Mouse (Mus musculus) activated CD4-positive, CD25-positive, alpha-beta regulatory T cell, adult 4 months (primary cell): Measurements from ENCODE around the gene Olfr361. TPM values are rescaled to one million over a fixed set of nuclear protein-coding genes. Genes with fewer than 3 reads are reported as not detected.
"Not testable (repeated sequence)": the region's sequence is repeated elsewhere in the genome, so short reads cannot be mapped to it uniquely, and the experiment has no call there.

Experiments used
- ATAC-seq: one replicate; pipeline ENCODE4 v1.8.0; 2017
- polyA plus RNA-seq, 2 experiments: library from polyadenylated mRNA; unstranded; fragments of 100-300 nt; shearing (Covaris generic); gene quantifications; one replicate each; pipeline ENCODE4 v1.2.1; 2017

The Olfr361 gene
- not detected for polyA plus RNA-seq

DNA sequence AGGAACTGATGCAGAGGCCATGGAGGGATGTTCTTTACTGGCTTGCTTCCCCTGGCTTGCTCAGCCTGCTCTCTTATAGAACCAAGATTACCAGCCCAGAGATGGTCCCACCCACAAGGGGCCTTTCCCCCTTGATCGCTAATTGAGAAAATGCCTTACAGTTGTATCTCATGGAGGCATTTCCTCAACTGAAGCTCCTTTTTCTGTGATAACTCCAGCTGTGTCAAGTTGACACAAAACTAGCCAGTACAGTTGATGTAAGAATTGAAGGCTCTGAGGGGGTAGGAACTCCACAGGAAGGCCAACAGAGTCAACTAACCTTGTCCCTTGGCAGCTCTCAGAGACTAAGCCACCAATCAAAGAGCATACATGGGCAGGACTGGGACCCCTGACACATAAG is at the start of gene Olfr361:
Gene Olfr361 (minus strand): TSS at position 101 of the 400 bp plus-strand sequence.
- ATAC-seq = not testable (repeated sequence)

DNA sequence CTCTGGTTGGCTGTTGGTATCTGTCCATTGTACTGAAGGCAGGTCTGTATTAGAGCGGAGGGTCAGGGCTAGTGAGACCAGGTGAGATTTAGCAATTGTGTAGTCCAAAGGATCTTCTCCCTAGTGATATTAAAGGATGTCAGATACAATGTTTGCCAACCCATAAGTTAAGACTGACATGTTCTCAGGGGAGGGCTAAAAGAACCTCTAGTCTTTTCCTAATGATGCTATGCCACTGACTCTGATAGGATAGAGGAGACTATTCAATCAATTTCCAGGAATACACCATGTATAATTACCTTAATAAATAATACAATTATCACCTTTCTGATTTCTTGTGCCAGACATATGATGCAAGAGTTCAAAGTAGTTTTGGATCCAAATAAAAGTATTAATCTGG is 28.7 kb upstream of the Olfr361 start, which contains the start of gene Olfr362:
Gene Olfr362 (minus strand): TSS at position 101 of the 400 bp plus-strand sequence.
- ATAC-seq = no peak

- no peak for ATAC-seq
Measured at GRCm38 (mm10) chr2:37065446-37065845, 23.6 kb downstream of the Olfr361 start, which contains the start of gene Olfr360. Gene Olfr360, plus strand, starts transcription at chr2:37065746.

Other genes with a start within 250 kb of the Olfr361 start
- not detected for gene Olfr350, start 243.0 kb downstream of the Olfr361 start, polyA plus RNA-seq
- not detected for gene Olfr351, start 226.6 kb downstream of the Olfr361 start, polyA plus RNA-seq
- not detected for gene Olfr352, start 220.8 kb downstream of the Olfr361 start, polyA plus RNA-seq
- not detected for gene Olfr353, start 196.4 kb downstream of the Olfr361 start, polyA plus RNA-seq
- not detected for gene Olfr354, start 183.6 kb downstream of the Olfr361 start, polyA plus RNA-seq
- under 1 TPM in 1 of 2 experiments, not detected in 1; 0.15 TPM for gene Olfr355, start 160.4 kb downstream of the Olfr361 start, polyA plus RNA-seq
- gene Olfr356, start 152.2 kb downstream of the Olfr361 start, polyA plus RNA-seq = not detected
- gene Olfr357, start 95.5 kb downstream of the Olfr361 start, polyA plus RNA-seq = not detected
- gene Olfr358, start 80.0 kb downstream of the Olfr361 start, polyA plus RNA-seq = not detected
- not detected for gene Olfr360, start 23.5 kb downstream of the Olfr361 start, polyA plus RNA-seq
- not detected for gene Olfr362, start 28.6 kb upstream of the Olfr361 start, polyA plus RNA-seq
- gene Olfr364-ps1, start 50.0 kb upstream of the Olfr361 start, polyA plus RNA-seq = under 1 TPM in 1 of 2 experiments, not detected in 1; 0.12 TPM
- gene Olfr365, start 98.9 kb upstream of the Olfr361 start, polyA plus RNA-seq = not detected
- not detected for gene Olfr366, start 122.3 kb upstream of the Olfr361 start, polyA plus RNA-seq
- not detected for gene Olfr368, start 237.2 kb upstream of the Olfr361 start, polyA plus RNA-seq